Mouse (Mus musculus) layer of hippocampus, adult 11-12 months (tissue): ENCODE results near the gene Efs.

ENCODE experiments used
- DNase-seq: peaks from one replicate; pipeline ENCODE4 v3.0.0; 2022; ENCODE audit warnings: low spot score

The Efs gene

GRCm38 (mm10) chr14:54870861-54871260 is 55.1 kb downstream of the Efs start, which contains the start of gene Homez:
Gene Homez (minus strand): TSS chr14:54870961.
- DNase-seq, result no peak

DNA sequence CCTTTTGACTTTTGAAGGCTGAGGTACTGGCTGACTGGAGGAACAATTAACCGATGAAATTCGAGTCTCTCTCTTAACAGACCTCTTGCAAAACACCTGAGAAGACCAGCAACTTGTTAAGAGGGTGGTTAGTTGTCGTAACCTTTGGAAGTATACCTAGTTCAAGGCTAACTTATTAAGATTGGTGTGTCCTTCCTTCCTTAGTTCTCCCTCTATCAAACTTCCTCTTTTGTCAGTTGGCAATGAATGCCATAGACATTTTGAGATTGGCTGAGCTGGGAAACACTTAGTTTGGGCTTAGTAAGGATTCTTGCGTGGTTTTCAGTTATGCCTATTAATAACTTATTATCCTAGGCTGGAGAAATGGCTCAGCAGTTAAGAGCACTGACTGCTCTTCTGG is 57.9 kb downstream of the Efs start:
- no peak for DNase-seq

DNA sequence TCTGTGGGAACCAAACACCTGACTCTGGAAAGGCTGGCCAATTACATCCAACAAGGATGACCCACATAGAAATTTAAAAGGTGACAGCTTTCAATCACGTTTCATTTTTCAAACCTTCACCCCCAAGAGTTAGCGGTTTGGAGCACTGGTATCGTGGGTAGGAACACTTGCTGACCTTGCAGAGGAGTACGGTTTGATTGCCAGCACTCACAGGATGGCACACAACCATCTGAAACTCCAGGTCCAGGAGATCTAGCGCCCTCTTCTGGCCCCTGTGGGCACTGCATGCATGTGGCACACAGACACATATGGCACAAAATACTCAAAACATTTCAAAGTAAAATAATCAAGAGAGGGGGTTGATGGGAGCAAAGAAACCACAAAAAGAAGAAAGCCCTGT is 59.0 kb downstream of the Efs start:
- no peak for DNase-seq
